Mouse (Mus musculus) mature B cell (primary cell): ENCODE measurements around the gene Tmem177.

Source experiments
- in situ Hi-C: fragments of 300-500 bp; cut with MboI; formaldehyde crosslinking; loops from 2 replicates; pipeline ENCODE4 v1.14.3; 2019

Tmem177 gene

DNA sequence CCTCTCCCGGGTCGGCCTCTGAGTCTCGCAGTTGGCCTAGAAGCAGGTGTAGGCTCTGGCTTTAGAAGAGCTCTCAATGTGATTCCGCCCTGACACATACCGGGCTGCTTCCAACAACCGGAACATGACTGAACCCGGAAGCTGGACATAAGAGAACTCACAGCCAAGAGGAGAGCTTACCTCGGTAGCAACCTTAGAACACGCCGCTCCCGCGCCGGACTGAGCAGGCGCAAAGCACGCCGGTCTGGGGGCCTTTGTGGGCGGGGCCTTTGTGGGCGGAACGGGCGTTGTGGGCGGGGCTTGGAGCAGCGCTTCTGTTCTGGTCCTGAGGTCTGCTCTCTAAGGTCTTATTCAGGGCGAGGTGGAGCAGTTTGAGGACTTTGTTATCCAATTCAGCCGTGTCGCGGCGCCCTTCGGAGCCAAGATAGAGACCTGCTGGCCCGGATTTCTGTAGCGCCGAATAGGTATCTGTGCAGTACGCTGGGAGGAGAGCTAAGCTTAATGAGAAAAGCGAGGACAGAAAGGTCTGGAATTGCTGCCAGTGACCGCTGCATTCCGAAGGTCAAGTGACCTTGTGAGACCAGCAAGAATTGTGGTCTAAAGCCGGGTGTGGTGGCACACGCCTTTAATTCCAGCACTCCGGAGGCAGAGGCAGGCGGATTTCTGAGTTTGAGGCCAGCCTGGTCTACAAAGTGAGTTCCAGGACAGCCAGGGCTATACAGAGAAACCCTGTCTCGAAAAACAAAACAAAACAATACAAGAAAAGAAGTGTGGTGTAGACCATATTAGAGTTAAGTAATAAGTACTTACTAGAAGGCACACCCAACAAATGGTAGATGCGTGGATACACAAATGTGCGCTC is at the start of gene Tmem177:
TSS of gene Tmem177 (minus strand) at position 256 of the 862 bp plus-strand sequence.
- in situ Hi-C loops, result no loop called here

DNA sequence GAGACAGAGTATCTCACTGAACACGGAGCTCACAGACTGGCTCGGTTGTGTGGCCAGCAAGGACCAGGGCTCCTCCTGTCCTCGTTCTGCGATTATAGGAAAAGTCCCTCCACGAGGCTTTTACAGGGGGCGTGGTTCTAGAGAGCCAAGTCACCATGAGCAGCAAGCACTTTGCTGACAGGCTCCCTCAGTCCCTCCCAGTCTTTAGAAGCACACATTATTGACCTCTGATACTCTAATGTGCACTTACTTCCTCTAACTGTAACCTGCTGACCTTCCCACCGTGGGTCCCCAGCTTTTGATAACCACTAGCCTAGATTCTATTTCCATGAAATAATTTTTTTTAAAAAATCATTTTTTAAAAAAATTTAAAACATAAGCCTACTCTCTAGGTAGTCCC is 46.9 kb upstream of the Tmem177 start:
- in situ Hi-C loops, result no loop called here

DNA sequence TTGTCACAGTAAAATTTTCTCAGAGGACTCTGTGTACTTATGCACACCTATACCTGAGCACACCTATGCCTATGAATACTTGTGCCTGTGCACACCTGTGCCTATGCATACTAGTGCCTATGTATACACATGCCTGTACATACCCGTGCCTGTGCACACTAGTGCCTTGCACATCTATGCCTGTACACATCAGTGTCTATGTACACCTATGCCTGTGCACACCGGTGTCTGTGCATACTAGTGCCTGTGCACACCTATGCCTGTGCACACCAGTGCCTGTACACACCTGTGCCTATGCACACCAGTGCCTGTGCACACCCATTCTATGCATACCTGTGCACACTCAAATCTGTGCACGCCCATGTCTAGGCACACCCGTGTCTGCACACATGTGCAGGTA is 46.5 kb upstream of the Tmem177 start:
- in situ Hi-C loops, result no loop called here

DNA sequence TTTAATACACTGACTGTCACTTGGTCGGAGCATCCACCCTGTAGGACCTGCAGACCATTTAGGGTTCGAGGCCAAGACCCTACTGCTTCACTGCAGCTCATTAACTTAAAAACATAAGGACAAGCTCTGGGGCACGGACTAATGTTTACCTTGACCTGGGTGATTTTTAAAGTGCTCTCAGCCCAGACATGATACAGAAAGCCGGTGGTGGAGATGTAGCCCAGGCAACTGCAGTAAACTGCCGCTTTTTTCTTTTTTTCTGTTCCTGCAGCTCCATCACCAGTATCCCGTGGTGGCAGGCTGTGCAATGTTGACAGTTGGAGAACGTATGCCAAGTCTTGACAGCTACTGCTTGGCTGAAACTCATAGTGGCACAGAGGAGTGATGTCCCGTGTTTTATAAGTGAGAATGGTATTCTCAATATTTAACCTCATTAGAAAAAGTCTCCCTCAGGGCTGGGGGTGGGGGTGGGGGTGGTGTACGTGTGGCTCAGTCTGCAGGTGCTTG is 44.8 kb upstream of the Tmem177 start:
- in situ Hi-C loops, result no loop called here

DNA sequence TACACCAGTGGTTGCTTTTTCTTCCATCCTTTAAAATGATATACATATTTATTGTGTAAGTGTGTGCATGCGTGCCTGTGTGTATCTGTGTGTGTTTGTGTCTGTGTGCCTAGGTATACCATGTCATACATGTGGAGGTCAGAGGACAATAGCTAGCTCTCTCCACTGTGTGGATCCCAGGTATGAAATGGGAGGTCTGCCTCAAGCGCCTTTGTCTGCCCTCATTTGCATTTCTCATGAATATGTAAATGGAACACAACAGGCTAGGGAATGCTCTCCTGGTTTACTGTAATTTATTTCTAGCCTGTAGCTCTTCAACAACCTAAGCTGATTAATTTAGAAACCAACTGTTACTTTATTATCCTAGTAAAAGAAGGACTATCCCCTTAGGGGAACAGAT is 41.7 kb upstream of the Tmem177 start:
- in situ Hi-C loops, result no loop called here

DNA sequence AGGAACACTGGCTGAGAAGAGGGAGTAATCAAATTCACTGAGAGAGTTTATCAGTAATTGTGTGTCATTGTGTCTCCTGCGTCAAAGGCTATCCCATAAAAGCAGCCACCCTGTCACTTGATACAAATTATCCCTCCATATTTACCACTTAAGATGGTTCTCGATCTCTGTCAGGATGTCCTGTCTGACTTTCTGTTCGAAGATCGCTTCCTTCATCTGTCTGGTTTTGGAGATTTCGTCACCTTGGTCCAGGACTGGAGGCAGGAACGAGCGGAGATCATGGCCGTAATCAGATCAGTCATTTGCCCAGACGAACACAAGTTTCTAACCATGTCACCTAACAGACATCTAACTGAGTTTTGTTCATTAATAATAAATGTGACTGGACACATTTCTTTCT is 40.4 kb upstream of the Tmem177 start:
- in situ Hi-C loops, result no loop called here

DNA sequence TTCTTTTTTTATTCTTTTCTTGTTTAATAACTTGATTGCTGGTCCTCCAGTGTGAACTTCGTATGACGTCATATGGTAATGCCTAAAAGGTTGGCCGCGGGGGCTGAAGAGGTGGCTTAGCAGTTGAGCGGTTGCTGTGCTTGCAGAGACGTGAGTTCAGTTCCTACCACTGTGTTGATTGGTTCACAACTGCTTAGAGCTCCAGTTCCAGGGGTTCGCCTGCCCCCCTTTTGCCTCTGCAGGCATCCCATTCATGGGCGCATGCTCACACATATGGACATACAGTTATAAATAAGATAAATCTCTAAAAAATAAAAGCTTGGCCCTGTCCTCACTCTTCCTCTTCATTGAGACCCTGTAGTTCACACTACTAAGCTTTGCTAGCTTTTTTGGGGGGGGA is 37.1 kb upstream of the Tmem177 start:
- in situ Hi-C loops, result no loop called here

DNA sequence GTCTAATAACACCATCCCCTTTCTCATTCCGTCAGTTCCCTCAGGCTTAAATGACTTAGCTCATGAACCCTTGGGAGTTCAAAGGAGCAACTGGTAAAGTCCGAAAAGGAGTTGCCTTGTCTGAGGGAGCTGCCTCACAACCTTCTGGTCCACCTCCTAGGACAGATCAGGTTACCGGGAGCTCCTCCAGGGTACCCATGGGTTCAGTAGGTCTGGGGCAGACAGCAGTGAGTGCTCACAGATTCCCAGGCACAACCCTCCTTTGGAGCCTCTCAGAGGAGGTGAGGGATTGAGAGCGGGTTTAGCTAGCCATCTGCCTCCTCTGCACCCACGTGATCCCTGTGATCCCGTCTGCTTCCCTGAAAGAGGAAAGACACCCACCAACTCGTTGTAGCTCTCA is 23.9 kb upstream of the Tmem177 start:
- in situ Hi-C loops, result no loop called here

DNA sequence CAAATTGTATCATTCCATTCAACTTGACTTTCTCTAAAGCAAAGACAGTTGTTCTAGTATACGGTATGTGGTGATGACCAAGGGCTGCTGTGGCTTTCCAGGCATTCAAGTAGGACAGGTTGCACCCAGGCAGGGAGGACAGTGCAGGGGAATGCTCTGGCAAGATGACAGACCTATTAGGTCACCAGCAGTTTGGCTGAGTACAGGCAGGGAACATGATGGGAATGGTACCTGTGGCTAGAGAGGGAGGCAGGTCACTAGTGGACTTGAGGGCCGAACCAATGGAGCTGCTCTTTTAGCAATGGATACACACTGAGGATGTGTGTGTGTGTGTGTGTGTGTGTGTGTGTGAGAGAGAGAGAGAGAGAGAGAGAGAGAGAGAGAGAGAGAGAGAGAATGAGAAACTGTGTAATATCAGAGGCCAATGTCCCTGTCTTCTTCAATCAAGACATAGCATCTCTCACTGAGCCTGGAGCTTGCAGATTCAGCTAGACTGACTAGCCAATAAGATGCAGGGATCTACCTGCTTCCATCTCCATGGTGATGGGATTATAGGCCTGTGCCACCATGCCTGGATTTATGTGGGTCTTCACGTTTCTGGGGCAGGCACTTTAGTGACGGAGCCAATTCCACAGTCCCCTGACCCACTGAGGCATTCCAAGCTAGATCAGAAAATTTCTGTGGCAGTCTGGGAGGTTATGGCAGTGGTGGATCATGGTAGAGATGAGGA is 18.6 kb upstream of the Tmem177 start:
- in situ Hi-C loops, result no loop called here

DNA sequence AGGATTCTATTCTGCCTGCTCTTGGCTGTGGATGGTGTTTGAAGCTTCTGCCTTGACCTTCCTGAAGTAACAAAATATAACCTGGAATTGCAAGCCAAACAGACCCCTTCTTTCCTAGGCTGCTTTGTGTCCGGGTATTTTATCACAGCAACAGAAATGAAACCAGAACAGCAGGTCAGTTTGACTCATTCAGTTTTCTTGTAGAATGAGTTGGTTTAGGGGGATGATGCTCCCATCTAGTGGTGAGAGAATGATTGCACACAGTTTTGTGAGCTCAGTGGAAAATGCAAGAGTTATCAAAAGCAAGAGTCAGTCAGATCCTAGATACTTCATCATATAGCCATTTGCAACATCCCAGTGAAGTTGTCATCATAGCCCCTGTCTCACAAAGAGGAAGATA is 16.7 kb upstream of the Tmem177 start:
- in situ Hi-C loops, result no loop called here

DNA sequence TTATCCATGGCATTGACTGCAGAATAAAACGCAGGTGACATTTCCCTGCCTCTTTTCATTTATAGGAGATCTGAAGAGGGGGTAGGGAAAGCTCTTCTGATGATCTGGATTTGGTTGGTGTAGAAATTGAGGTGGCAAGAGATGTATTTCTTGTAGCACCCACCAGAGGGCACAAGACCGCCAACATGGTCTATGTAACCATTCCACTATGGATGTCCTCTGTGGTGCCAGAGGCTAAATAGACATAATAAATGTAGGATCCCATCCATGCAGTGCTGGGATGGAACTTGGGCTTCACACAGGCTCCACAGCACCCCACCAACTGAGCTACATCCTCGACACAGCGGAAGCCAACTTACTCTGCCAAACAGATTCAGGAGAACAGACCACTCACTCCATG is 6.3 kb upstream of the Tmem177 start:
- in situ Hi-C loops, result no loop called here

DNA sequence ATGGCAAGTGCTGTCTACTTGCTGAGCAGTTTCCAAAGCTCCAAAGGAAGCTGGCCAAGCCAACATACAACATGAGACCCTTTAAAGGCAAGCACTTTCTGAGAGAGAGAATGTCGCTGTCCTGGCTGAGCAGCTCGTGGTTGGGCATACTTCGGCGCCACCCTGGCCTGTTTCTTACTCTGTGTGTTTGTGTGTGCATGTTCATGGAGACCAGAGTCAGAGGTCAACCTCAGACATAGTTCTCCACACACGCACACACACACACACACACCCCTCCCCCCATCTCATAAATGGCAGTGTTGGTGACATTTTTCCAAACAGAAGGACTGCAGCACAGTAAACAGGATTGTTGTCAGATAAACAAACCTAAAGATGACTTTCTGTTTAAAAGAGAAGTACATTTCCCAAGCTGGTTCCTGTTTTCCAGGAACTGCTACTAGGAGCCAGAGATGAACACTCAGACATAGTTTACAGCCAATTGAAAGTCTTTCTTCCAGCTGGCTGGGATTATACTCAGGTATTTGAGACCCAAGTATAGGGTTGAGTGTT is 3.9 kb upstream of the Tmem177 start:
- in situ Hi-C loops, result no loop called here

DNA sequence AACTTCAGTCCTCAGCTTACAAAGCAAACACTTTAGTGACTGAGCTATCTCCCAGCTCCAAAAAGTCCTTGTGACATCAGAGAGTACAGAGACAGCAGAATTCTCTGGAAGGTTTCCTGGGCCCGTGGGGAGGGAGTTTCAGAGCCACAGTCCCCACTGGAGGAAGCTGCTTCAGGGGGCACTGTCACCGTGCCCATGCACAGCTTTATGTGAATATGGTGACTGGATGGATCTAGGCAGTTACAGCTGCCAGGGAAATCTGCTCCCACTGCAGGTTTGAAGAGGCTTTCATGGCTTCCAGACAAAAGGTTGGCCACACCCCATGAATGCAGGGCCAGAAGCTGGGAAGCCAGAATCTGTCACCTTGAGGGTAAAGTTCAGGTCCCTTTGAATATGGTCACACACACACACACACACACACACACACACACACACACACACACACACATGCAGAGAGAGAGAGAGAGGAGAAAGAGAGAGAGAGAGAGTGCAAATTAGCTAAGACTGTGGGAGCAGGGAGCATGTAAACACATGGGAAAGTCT is 5.7 kb downstream of the Tmem177 start:
- in situ Hi-C loops, result no loop called here

DNA sequence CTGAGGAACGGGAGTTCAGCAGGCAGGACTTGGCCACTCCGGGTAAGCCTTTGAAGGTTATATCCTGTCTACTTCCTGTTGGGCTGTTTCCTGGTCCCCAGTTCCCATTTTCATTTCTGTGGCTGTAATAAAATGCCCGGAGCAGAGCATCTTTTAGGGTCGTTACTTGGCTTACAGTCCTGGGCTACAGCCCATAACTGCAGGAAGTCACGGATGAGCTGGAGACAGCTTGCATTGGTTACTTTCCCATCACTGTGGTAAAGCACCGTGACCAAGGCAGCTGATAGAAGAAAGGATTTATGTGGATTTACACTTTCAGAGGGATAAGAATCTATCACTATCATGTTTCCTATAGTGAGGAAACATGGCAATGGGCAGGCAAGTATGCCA is 9.8 kb downstream of the Tmem177 start:
- in situ Hi-C loops, result no loop called here

DNA sequence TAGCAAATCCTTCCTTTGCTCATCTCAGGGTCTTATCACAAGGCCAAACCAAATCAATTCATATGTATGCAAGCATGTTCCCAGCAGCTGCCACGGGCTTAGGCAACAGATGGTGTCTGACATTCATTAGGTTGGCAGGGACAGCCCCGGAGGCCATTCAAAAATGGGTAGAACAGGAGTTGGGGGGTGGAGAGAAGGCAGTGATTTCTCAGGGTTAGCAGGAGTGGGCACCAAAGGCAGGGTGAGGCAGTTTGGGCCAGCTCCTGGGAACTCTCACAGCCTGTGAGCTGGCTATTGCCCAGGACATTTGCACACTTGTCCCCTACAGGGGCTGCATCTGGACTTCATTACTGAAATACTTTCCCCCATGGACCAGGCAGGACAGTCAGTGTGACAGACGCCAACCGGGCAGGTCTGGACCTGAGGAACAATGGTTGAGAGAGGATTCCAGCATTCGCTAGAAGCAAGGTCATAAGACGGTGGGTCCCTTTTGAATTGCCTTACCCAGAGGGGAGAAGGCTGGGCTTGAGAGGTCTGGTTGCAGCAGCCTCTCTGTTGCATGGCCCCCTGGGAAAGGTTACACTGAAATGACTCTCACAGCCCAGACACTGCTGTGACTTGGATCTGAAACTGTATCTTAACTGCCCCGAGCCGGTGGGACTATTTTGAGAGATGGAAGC is 10.3 kb downstream of the Tmem177 start:
- in situ Hi-C loops, result no loop called here

DNA sequence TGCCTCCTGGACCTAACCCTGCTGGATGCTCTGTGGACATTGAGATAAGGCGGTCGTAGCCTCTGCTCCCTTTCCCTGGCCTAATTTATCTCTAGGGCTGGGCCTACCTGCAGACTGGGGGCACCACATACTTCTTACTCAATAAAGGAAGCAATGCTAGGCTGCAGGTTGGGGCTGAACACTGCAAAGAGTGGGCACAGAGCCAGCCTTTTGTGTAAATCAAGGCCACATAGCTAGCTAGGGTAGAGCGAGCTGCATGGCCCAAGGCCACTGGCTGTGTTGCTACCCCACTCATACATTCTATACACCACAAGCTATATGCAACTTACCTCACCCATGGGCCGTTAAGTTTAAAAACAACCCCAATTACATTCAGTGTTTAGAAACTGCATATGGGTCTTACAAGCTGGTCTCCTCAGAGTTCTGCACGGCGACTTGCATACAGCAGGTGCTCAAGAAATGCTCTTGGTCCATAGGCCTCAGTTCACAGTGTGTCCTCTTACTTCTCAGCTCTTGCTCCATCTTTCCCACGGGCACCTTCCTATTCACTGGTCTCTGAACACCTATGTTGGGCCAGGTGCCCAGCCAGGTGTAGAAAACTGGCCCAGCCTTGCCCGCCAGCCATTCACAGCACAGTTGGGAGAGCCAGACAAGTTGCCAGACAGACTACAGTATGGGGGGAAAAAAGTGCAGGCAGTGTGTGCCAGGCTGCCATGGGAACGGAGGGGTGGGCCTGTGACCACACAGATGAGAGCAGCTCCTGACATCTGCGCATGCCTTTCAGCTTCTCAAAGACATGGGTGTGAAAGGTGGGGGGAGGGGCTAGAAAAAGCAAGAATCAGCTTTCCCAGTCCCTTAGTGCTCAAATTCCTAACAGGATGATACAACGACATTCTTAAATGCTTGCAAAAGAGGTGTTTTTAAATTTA is 13.5 kb downstream of the Tmem177 start:
- in situ Hi-C loops, result loop anchor here (10.0 kb wide), 1 partner anchor 85 kb away; no protein-coding TSS in a partner anchor

DNA sequence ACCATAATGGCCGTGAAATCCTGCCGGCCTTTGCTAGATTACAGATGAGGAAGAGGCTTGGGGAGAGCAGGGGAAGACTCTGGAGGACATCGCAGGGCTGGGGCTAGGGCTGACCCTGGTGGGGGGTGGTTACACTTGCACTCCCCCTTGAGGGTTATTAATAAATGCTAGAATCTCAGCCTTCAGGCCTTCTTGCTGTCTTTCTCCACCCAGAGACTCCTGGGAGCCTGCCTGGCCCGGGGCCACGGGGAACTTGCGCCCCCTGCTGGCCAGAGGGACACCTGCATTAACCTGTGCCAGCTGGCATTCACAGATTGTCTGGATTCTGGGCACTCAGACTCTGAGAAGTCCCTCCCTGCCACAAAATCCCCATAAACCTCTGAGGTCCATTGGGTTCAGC is 18.1 kb downstream of the Tmem177 start:
- in situ Hi-C loops, result loop anchor here (10.0 kb wide), 1 partner anchor 80 kb away; no protein-coding TSS in a partner anchor

DNA sequence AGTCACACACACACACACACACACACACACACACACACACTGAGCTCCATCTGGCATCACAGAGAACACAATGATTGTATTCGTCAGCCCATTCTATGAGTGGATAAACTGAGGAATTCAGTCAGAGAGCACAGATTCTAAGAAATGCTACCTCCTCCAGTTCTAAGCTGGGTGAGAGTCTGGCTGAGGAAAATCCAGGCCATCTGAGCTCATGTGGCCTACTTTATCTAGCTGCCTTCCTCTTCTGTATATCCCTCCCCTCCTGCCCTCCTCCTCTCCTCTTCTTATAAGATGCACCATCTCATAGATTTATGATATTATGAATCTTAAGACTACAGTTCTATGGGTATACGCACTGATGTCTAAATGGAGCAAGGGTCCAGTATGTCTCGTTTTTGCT is 19.4 kb downstream of the Tmem177 start:
- in situ Hi-C loops, result loop anchor here (10.0 kb wide), 1 partner anchor 79 kb away; no protein-coding TSS in a partner anchor

DNA sequence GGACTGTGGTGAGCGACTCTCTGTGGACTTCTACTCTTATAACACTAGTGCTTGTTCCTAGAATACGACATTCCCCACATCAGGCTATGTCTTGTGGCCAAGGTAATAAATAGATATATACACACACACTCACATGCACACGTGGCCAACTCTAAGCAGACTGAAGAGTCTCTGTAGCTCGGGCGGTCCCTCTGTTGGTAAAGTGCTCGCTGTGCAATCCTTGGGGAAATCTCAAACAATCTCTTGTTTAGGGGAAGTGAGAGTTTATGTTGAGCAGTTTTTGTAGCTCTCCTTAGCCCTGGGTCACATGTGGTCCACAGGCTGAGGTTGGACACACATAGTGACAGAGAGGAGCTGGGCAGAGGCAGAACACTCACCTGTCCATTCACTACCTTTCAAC is 20.1 kb downstream of the Tmem177 start:
- in situ Hi-C loops, result loop anchor here (10.0 kb wide), 1 partner anchor 78 kb away; no protein-coding TSS in a partner anchor

DNA sequence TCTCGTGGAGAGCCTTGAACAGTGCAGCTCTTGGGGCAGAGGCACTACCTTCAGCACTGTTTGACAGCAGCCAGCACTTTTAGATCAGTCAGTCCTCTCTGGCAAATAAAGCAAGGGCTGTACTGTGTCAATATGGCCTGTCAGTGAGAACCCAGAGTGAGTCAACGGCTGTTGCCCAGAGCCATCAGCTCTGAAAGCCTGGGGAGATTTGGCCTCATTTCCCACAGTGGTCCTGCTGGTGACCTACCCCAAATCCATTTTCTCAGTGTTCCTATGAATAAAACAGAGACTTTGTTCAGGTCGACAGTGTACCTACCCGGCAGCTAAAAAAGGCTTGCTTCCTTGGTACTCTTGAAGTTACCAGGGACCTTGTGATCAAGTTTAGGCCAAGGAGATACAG is 21.1 kb downstream of the Tmem177 start:
- in situ Hi-C loops, result loop anchor here (10.0 kb wide), 1 partner anchor 77 kb away; no protein-coding TSS in a partner anchor
